Mouse (Mus musculus) intestine, postnatal 0 days (tissue): ENCODE measurements at regions not wholly inside any gene's neighbourhood (a gene's known extent, or its start where the extent isn't known, plus 50 kb on each side); places are given as distances from the start of the nearest gene placed in this dataset.

Experiments
- ATAC-seq: fragments of 200-750 bp; cut with Nextera tagmentation; 2 replicates; pipeline ENCODE4 v1.8.0; 2017; ENCODE audit warnings: mild to moderate bottlenecking, moderate TSS enrichment, moderate library complexity
- H3K27ac ChIP-seq: fragments of 300-500 bp; sonication (generic); 2 replicates; pipeline ENCODE4 v1.5.1; 2014; ENCODE audit warnings: mild to moderate bottlenecking, low read depth, low read length, moderate library complexity
- H3K27me3 ChIP-seq: fragments of 300-500 bp; sonication (generic); replicated peaks from 2 replicates; pipeline ENCODE4 v1.6.1; 2014; ENCODE audit warnings: low read length, mixed read lengths; ENCODE audit not compliant: control insufficient read depth, insufficient read depth
- H3K36me3 ChIP-seq: fragments of 300-500 bp; sonication (generic); 2 replicates; pipeline ENCODE4 v1.6.1; 2014; ENCODE audit warnings: mild to moderate bottlenecking, moderate library complexity; ENCODE audit not compliant: control insufficient read depth, insufficient read depth
- H3K4me1 ChIP-seq: fragments of 300-500 bp; sonication (generic); replicated peaks from 2 replicates; pipeline ENCODE4 v1.6.1; 2014; ENCODE audit warnings: antibody characterized with exemption, low read length, mixed read lengths; ENCODE audit not compliant: control insufficient read depth, insufficient read depth
- H3K4me2 ChIP-seq: fragments of 300-500 bp; sonication (generic); replicated peaks from 2 replicates; pipeline ENCODE4 v1.6.1; 2014; ENCODE audit warnings: low read depth, mild to moderate bottlenecking, moderate library complexity
- H3K4me3 ChIP-seq: fragments of 300-500 bp; sonication (generic); 2 replicates; pipeline ENCODE4 v1.5.1; 2014; ENCODE audit warnings: low read depth, low read length
- H3K9ac ChIP-seq: fragments of 300-500 bp; sonication (generic); 2 replicates; pipeline ENCODE4 v1.6.1; 2014; ENCODE audit warnings: mild to moderate bottlenecking, low read depth, low read length
- H3K9me3 ChIP-seq: fragments of 300-500 bp; sonication (generic); 2 replicates; pipeline ENCODE4 v1.6.1; 2016; ENCODE audit warnings: mixed run types; ENCODE audit not compliant: control insufficient read depth
- CTCF ChIP-seq: sonication (generic); IDR thresholded peaks from 2 replicates; pipeline ENCODE4 v1.5.1; 2016; ENCODE audit warnings: low read depth, mild to moderate bottlenecking, control low read depth, antibody characterized with exemption, moderate library complexity

- no peaks in the 10 kb centered on the region for H3K36me3 ChIP-seq
- no peak overlapping the region for H3K4me2 ChIP-seq
- ATAC-seq, result no peak
- no peak overlapping the region for H3K9ac ChIP-seq
- H3K27me3 ChIP-seq, result no peaks in the 10 kb centered on the region
- no peak for TF ChIP-seq CTCF
- no peak overlapping the region for H3K4me3 ChIP-seq
- no peaks in the 10 kb centered on the region for H3K4me1 ChIP-seq
- H3K27ac ChIP-seq, result no peak overlapping the region
- H3K9me3 ChIP-seq, result no peaks in the 10 kb centered on the region
Measured at GRCm38 (mm10) chr12:63468936-63469335, 1005.6 kb downstream of the Fscb start.
